11 mouse cellular contexts compared by ENCODE assay signal in the genomic region with DNA sequence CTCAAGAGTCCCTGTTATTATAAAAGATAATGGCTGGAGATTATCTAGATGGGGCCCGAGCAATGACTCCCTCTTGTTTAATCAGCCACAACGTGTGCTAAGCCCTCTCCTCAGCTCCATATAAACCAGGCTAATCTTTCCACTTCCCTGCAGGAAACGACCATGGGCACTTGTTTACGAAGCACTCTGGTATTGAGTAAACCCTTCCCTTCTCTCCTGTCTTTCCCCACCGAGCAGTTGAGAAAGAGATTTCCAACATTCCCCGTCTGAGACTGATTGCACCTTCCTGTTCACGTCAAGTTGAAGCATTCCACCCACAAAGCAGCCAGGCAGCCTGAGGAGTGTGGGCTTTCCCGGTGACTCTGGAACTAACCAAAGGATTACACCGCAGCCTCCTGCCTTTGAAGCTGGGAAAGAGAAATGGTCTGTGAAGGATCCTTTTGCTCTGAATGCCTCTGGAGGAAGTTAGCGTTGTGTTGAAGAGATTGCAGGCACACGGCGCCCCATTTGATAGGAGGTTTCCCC.
DNase-seq lines count a peak whose midpoint lies in the region; ATAC-seq and TF ChIP-seq lines count a peak whose summit lies in the region.
"Had no signal": no experiment of that assay in that cellular context is flagged by ENCODE, and none has a peak within 500 bp of the region (broad histone marks: within the 10 kb centered on the region; RNA-seq: fewer than 3 reads in every experiment).

No protein-coding gene starts in this region.

- no peaks in the 10 kb centered on the region for H3K4me1 ChIP-seq in kidney, adult 2 months (ENCODE audit: control insufficient read depth, insufficient read depth, low read length)
- peaks cover 3% of the 10 kb centered on the region; the same call in 1 of the 2 replicates for H3K4me1 ChIP-seq in liver, embryonic 12.5 days
- peaks cover 12% of the 10 kb centered on the region for H3K4me1 ChIP-seq in neural tube, embryonic 13.5 days (replicated peaks)

- TF ChIP-seq CTCF in kidney, adult 2 months (conservative IDR thresholded peaks at IDR 0.05; ENCODE audit: insufficient read depth, insufficient read length, low read depth, low read length) = no peak

- no peaks in the 10 kb centered on the region for H3K36me3 ChIP-seq in kidney, adult 2 months (ENCODE audit: control insufficient read depth, insufficient read depth, low read length)
- H3K36me3 ChIP-seq in liver, embryonic 12.5 days = no peaks in the 10 kb centered on the region
- H3K36me3 ChIP-seq in neural tube, embryonic 13.5 days = no peaks in the 10 kb centered on the region
- H3K36me3 ChIP-seq: G1E had no signal

- no peaks in the 10 kb centered on the region for H3K9me3 ChIP-seq in liver, embryonic 12.5 days (replicated peaks)
- H3K9me3 ChIP-seq in neural tube, embryonic 13.5 days = no peaks in the 10 kb centered on the region

- H3K27ac ChIP-seq in kidney, adult 2 months (ENCODE audit: insufficient read depth, low read depth, low read length) = peak overlapping the region; percentile 5
- H3K27ac ChIP-seq in liver, embryonic 12.5 days = no peak overlapping the region
- H3K27ac ChIP-seq in neural tube, embryonic 13.5 days (replicated peaks) = no peak overlapping the region

- no peak overlapping the region for H3K4me3 ChIP-seq in kidney, adult 2 months (ENCODE audit: insufficient read depth, low read depth, low read length)
- no peak overlapping the region for H3K4me3 ChIP-seq in liver, embryonic 12.5 days
- no peak overlapping the region for H3K4me3 ChIP-seq in neural tube, embryonic 13.5 days
- H3K4me3 ChIP-seq: megakaryocyte, embryonic 14.5 days had no signal

- no peak for ATAC-seq in liver, embryonic 12.5 days
- no peak for ATAC-seq in neural tube, embryonic 13.5 days (ENCODE audit: low read depth)
- ATAC-seq: forebrain, embryonic 16.5 days had no signal

- DNase-seq in kidney, adult 2 months = peak; percentile 25
- no peak for DNase-seq in kidney, adult 18-20 months
- DNase-seq in fibroblast of lung, adult 2 months (ENCODE audit: low read depth) = peak; percentile 16
- no peak for DNase-seq in ovary, postnatal 14 days (ENCODE audit: low spot score)
- no peak for DNase-seq in urinary bladder, postnatal 25 days (ENCODE audit: low spot score)
- no peak for DNase-seq in urinary bladder, adult 18-20 months (ENCODE audit: low spot score in 2 of 2)

- WGBS in kidney, adult 2 months = 26% methylated on average over 12 of the region's 12 CpGs
- 10% methylated on average over 12 of the region's 12 CpGs for WGBS in liver, embryonic 12.5 days (ENCODE audit: insufficient replicate concordance)
- WGBS in neural tube, embryonic 13.5 days = 23% methylated on average over 12 of the region's 12 CpGs

- H3K9ac ChIP-seq in liver, embryonic 12.5 days = no peak overlapping the region
- no peak overlapping the region for H3K9ac ChIP-seq in neural tube, embryonic 13.5 days

- H3K27me3 ChIP-seq in kidney, adult 2 months (replicated peaks; ENCODE audit: control insufficient read depth, insufficient read depth, low read length) = no peaks in the 10 kb centered on the region
- 0 out of 2 replicates have a peak, but pooled peaks cover 3% of the 10 kb centered on the region for H3K27me3 ChIP-seq in liver, embryonic 12.5 days (replicated peaks)
- no peaks in the 10 kb centered on the region for H3K27me3 ChIP-seq in neural tube, embryonic 13.5 days
- H3K27me3 ChIP-seq: megakaryocyte, embryonic 14.5 days had no signal

- H3K4me2 ChIP-seq in liver, embryonic 12.5 days = peak overlapping the region; percentile 12; the same call in 1 of the 2 replicates
- 0 out of 2 replicates have a peak overlapping the region, but pooled peaks have one; percentile 12 for H3K4me2 ChIP-seq in neural tube, embryonic 13.5 days

- no peak for TF ChIP-seq POLR2A in kidney, adult 2 months (IDR thresholded peaks at IDR 0.05; ENCODE audit: low read depth, low read length)

Comparison
In these comparisons a context has a peak if more than half of its experiments do, and no peak if none do; other contexts are left out.
1. DNase-seq: peak in kidney, adult 2 months (single experiment) and fibroblast of lung, adult 2 months (single experiment); none in kidney, adult 18-20 months (single experiment), ovary, postnatal 14 days (single experiment), urinary bladder, postnatal 25 days (single experiment) and urinary bladder, adult 18-20 months (0 of 2).